ENCODE assay signal across 10 mouse cellular contexts in genomic region chrX:103164948-103165605, GRCm38 (mm10). TPM values are rescaled to one million over a fixed set of nuclear protein-coding genes. Genes with fewer than 3 reads are reported as not detected.
DNase-seq lines count a peak whose midpoint lies in the region; ATAC-seq and TF ChIP-seq lines count a peak whose summit lies in the region.
"Not testable (repeated sequence)": the region's sequence is repeated elsewhere in the genome, so short reads cannot be mapped to it uniquely, and the experiment has no call there.
"Had no signal": no experiment of that assay in that cellular context is flagged by ENCODE, and none has a peak within 500 bp of the region (broad histone marks: within the 10 kb centered on the region; RNA-seq: fewer than 3 reads in every experiment).

No protein-coding gene starts in this region.

- not testable (repeated sequence) for H3K9ac ChIP-seq in forebrain, embryonic 11.5 days (ENCODE audit: low read length); heart, embryonic 13.5 days; hindbrain, postnatal 0 days (replicated peaks; ENCODE audit: low read length); limb, embryonic 12.5 days (replicated peaks); lung, embryonic 16.5 days (ENCODE audit: low read length)

- H3K9me3 ChIP-seq in forebrain, embryonic 11.5 days (ENCODE audit: control insufficient read depth, low read length); heart, embryonic 13.5 days; hindbrain, postnatal 0 days (ENCODE audit: low read length); limb, embryonic 12.5 days; lung, embryonic 16.5 days (ENCODE audit: control insufficient read depth, low read length): not testable (repeated sequence)

- peak overlapping the region; percentile 23 for H3K4me3 ChIP-seq in forebrain, embryonic 11.5 days (ENCODE audit: low read depth, low read length)
- H3K4me3 ChIP-seq in heart, embryonic 13.5 days: peak overlapping the region; percentile 43
- H3K4me3 ChIP-seq in hindbrain, postnatal 0 days (ENCODE audit: low read length): peak overlapping the region; percentile 27
- H3K4me3 ChIP-seq in limb, embryonic 12.5 days (replicated peaks): peak overlapping the region; percentile 33
- H3K4me3 ChIP-seq in lung, embryonic 16.5 days (ENCODE audit: low read length): peak overlapping the region; percentile 35

- TF ChIP-seq CTCF in hindbrain, postnatal 0 days (IDR thresholded peaks at IDR 0.05; ENCODE audit: low read depth): not testable (repeated sequence)

- H3K4me2 ChIP-seq in forebrain, embryonic 11.5 days (ENCODE audit: low read depth, low read length, severe bottlenecking): peak overlapping the region; percentile 34; the same call in 1 of the 2 replicates
- H3K4me2 ChIP-seq in heart, embryonic 13.5 days: peak overlapping the region; percentile 59
- peak overlapping the region; percentile 40; the same call in 1 of the 2 replicates for H3K4me2 ChIP-seq in hindbrain, postnatal 0 days (ENCODE audit: low read depth, low read length)
- peak overlapping the region; percentile 40 for H3K4me2 ChIP-seq in limb, embryonic 12.5 days
- peak overlapping the region; percentile 48 for H3K4me2 ChIP-seq in lung, embryonic 16.5 days (ENCODE audit: low read depth, low read length)

- peak; percentile 6 for DNase-seq in cerebellum, adult 11-12 months
- not testable (repeated sequence) for DNase-seq in forebrain, embryonic 11.5 days (ENCODE audit: low spot score); hindbrain, postnatal 0 days (ENCODE audit: low spot score)

- H3K27me3 ChIP-seq in forebrain, embryonic 11.5 days (ENCODE audit: control insufficient read depth, insufficient read depth, low read length); hindbrain, postnatal 0 days (ENCODE audit: insufficient read depth, low read length); lung, embryonic 16.5 days (ENCODE audit: control insufficient read depth, insufficient read depth, low read depth, low read length): not testable (repeated sequence)
- peaks cover 22% of the 10 kb centered on the region for H3K27me3 ChIP-seq in heart, embryonic 13.5 days (replicated peaks)
- H3K27me3 ChIP-seq in limb, embryonic 12.5 days: peaks cover 27% of the 10 kb centered on the region

- not testable (repeated sequence) for H3K36me3 ChIP-seq in forebrain, embryonic 11.5 days (ENCODE audit: control insufficient read depth, insufficient read depth, low read length); heart, embryonic 13.5 days; hindbrain, postnatal 0 days (ENCODE audit: insufficient read depth, low read length); limb, embryonic 12.5 days; lung, embryonic 16.5 days (ENCODE audit: control insufficient read depth, insufficient read depth, low read length)

- 29% methylated on average over 38 of the region's 83 CpGs for WGBS in forebrain, embryonic 11.5 days
- 20% methylated on average over 24 of the region's 83 CpGs for WGBS in heart, embryonic 13.5 days
- 36% methylated on average over 20 of the region's 83 CpGs for WGBS in hindbrain, postnatal 0 days
- WGBS in limb, embryonic 12.5 days: 31% methylated on average over 46 of the region's 83 CpGs
- 24% methylated on average over 35 of the region's 83 CpGs for WGBS in lung, embryonic 16.5 days

- not testable (repeated sequence) for H3K4me1 ChIP-seq in forebrain, embryonic 11.5 days (replicated peaks; ENCODE audit: control insufficient read depth, insufficient read depth, low read length); heart, embryonic 13.5 days; hindbrain, postnatal 0 days (ENCODE audit: insufficient read depth, low read length); limb, embryonic 12.5 days (replicated peaks); lung, embryonic 16.5 days (replicated peaks; ENCODE audit: control insufficient read depth, insufficient read depth, low read length)

- not testable (repeated sequence) for H3K27ac ChIP-seq in forebrain, embryonic 11.5 days (ENCODE audit: low read depth, low read length); heart, embryonic 13.5 days (replicated peaks); hindbrain, postnatal 0 days; limb, embryonic 12.5 days; lung, embryonic 16.5 days (ENCODE audit: low read length)

- ATAC-seq in forebrain, embryonic 11.5 days (replicated peaks; ENCODE audit: low FRiP score): peak; percentile 94
- ATAC-seq in heart, embryonic 13.5 days (ENCODE audit: extremely low read depth, insufficient number of reproducible peaks, low FRiP score, low TSS enrichment): peak; percentile 61; the same call in 1 of the 2 replicates
- peak; percentile 92 for ATAC-seq in hindbrain, postnatal 0 days
- ATAC-seq in limb, embryonic 12.5 days (ENCODE audit: insufficient number of reproducible peaks, insufficient read depth, low FRiP score, low TSS enrichment, low read depth): peak; percentile 87
- ATAC-seq in lung, embryonic 16.5 days (ENCODE audit: low read depth): peak; percentile 94
- peak; percentile 61; the same call in 1 of the 2 replicates for ATAC-seq in monocyte, adult 5-6 weeks (replicated peaks; ENCODE audit: insufficient number of reproducible peaks, low FRiP score, low TSS enrichment, poor library complexity, severe bottlenecking)

RNA-seq across cellular contexts. Expression of gene Nap1l2, which starts 21.4 kb away (rescaled TPM):
- 12.2 and 13.6 TPM in 2 replicates for polyA plus RNA-seq in forebrain, embryonic 11.5 days (2014; fragmentation: Nextera tagmentation; extraction: Ambion mirVana)
- polyA plus RNA-seq in heart, embryonic 13.5 days (2015; fragmentation: Nextera tagmentation; extraction: Ambion mirVana): 0.83 and 0.98 TPM in 2 replicates
- 41.3 and 43.1 TPM in 2 replicates for total RNA-seq in hindbrain, postnatal 0 days (2014; rRNA removed)
- polyA plus RNA-seq in hindbrain, postnatal 0 days (2015; fragmentation: Nextera tagmentation; extraction: Ambion mirVana): 89.4 and 92.8 TPM in 2 replicates
- polyA plus RNA-seq in limb, embryonic 12.5 days (2016; fragmentation: Nextera tagmentation; extraction: Ambion mirVana): 3.5 and 4.1 TPM in 2 replicates
- polyA plus RNA-seq in lung, embryonic 16.5 days (2015; fragmentation: Nextera tagmentation; extraction: Ambion mirVana): 0.96 and 1.1 TPM in 2 replicates
- total RNA-seq in monocyte, adult 5-6 weeks (2017): 1.1 to 1.5 TPM in 2 of 3 replicates, not detected in the other
- total RNA-seq: heart, adult 8-10 months had no signal
- polyA plus RNA-seq: Patski; spleen, adult 2 months had no signal
